Mouse (Mus musculus) 416B (cell line): ENCODE results near the gene Cox15.

Experiments
- DNase-seq: peaks from one replicate; pipeline ENCODE4 v3.0.0; 2011; ENCODE audit warnings: low read depth

The Cox15 gene

GRCm38 (mm10) chr19:43752489-43753225 lies at the start of gene Cox15, which contains the start of gene Cutc:
TSS of gene Cox15 (minus strand) at chr19:43753000.
TSS of gene Cutc (plus strand) at chr19:43752996.
- DNase-seq = peak; percentile 97

GRCm38 (mm10) chr19:43801427-43802051 lies 48.7 kb upstream of the Cox15 start:
- no peak for DNase-seq

GRCm38 (mm10) chr19:43797216-43797615 lies 44.4 kb upstream of the Cox15 start:
- DNase-seq = peak; percentile 46

- DNase-seq = no peak
These were observed 42.7 kb upstream of the Cox15 start for GRCm38 (mm10) chr19:43795511-43795910.

- DNase-seq = no peak
These were observed 41.2 kb upstream of the Cox15 start for GRCm38 (mm10) chr19:43793951-43794350.

- DNase-seq = no peak
These were observed 39.7 kb upstream of the Cox15 start for GRCm38 (mm10) chr19:43792537-43792936.

- DNase-seq = no peak
These were observed 37.0 kb upstream of the Cox15 start for GRCm38 (mm10) chr19:43789817-43790216.

- peak; percentile 78 for DNase-seq
These were observed 33.6 kb upstream of the Cox15 start for GRCm38 (mm10) chr19:43786249-43787026.

GRCm38 (mm10) chr19:43784761-43785160 lies 32.0 kb upstream of the Cox15 start:
- DNase-seq = peak; percentile 51

- no peak for DNase-seq
These were observed 29.2 kb upstream of the Cox15 start, which contains the start of gene Abcc2 for GRCm38 (mm10) chr19:43781980-43782379. TSS of gene Abcc2 (plus strand) at chr19:43782192.

GRCm38 (mm10) chr19:43780391-43780790 lies 27.6 kb upstream of the Cox15 start:
- DNase-seq = peak; percentile 44

GRCm38 (mm10) chr19:43777308-43777707 lies 24.5 kb upstream of the Cox15 start:
- DNase-seq = no peak

GRCm38 (mm10) chr19:43776561-43776960 lies 23.8 kb upstream of the Cox15 start:
- DNase-seq = no peak

GRCm38 (mm10) chr19:43775433-43775832 lies 22.6 kb upstream of the Cox15 start:
- DNase-seq = no peak

- no peak for DNase-seq
These were observed 19.5 kb upstream of the Cox15 start for GRCm38 (mm10) chr19:43772311-43772710.

GRCm38 (mm10) chr19:43771499-43771969 lies 18.7 kb upstream of the Cox15 start:
- DNase-seq = peak; percentile 94

- DNase-seq = no peak
These were observed 17.8 kb upstream of the Cox15 start for GRCm38 (mm10) chr19:43770584-43770983.

GRCm38 (mm10) chr19:43769366-43769960 lies 16.7 kb upstream of the Cox15 start:
- DNase-seq = no peak

GRCm38 (mm10) chr19:43767549-43768322 lies 14.9 kb upstream of the Cox15 start:
- no peak for DNase-seq

GRCm38 (mm10) chr19:43766451-43766850 lies 13.7 kb upstream of the Cox15 start:
- DNase-seq = no peak

- DNase-seq = no peak
These were observed 9.6 kb upstream of the Cox15 start for GRCm38 (mm10) chr19:43762410-43762809.
